Mouse (Mus musculus) testis, postnatal 10 days (tissue): ENCODE data around the gene Arhgap44.

Experiments
- DNase-seq: peaks from one replicate; pipeline ENCODE4 v3.0.0; 2021; ENCODE audit warnings: low spot score

Arhgap44 gene

GRCm38 (mm10) chr11:65137145-65137652, 25.6 kb downstream of the Arhgap44 start:
- DNase-seq = no peak

GRCm38 (mm10) chr11:65135251-65135739, 27.5 kb downstream of the Arhgap44 start:
- no peak for DNase-seq

- no peak for DNase-seq
Observed at GRCm38 (mm10) chr11:65133661-65134060, 29.1 kb downstream of the Arhgap44 start.

- DNase-seq = no peak
Observed at GRCm38 (mm10) chr11:65129110-65129509, 33.7 kb downstream of the Arhgap44 start.

- DNase-seq = no peak
Observed at GRCm38 (mm10) chr11:65128666-65129065, 34.1 kb downstream of the Arhgap44 start.

GRCm38 (mm10) chr11:65126566-65126965, 36.2 kb downstream of the Arhgap44 start:
- no peak for DNase-seq

- DNase-seq = no peak
Observed at GRCm38 (mm10) chr11:65124913-65125418, 37.8 kb downstream of the Arhgap44 start.

GRCm38 (mm10) chr11:65120276-65120675, 42.5 kb downstream of the Arhgap44 start:
- DNase-seq = no peak

- DNase-seq = no peak
Observed at GRCm38 (mm10) chr11:65115811-65116210, 47.0 kb downstream of the Arhgap44 start.

- DNase-seq = no peak
Observed at GRCm38 (mm10) chr11:65112086-65112485, 50.7 kb downstream of the Arhgap44 start.

GRCm38 (mm10) chr11:65111651-65112050, 51.1 kb downstream of the Arhgap44 start:
- no peak for DNase-seq

GRCm38 (mm10) chr11:65110058-65110457, 52.7 kb downstream of the Arhgap44 start:
- DNase-seq = no peak

GRCm38 (mm10) chr11:65107734-65108171, 55.0 kb downstream of the Arhgap44 start:
- DNase-seq = no peak

- no peak for DNase-seq
Observed at GRCm38 (mm10) chr11:65107151-65107550, 55.6 kb downstream of the Arhgap44 start.

GRCm38 (mm10) chr11:65104076-65104475, 58.7 kb downstream of the Arhgap44 start:
- no peak for DNase-seq

- no peak for DNase-seq
Observed at GRCm38 (mm10) chr11:65101206-65101605, 61.6 kb downstream of the Arhgap44 start.

- DNase-seq = no peak
Observed at GRCm38 (mm10) chr11:65100031-65100430, 62.7 kb downstream of the Arhgap44 start.

- no peak for DNase-seq
Observed at GRCm38 (mm10) chr11:65097526-65098070, 65.2 kb downstream of the Arhgap44 start.

GRCm38 (mm10) chr11:65096866-65097265, 65.9 kb downstream of the Arhgap44 start:
- no peak for DNase-seq

- DNase-seq = no peak
Observed at GRCm38 (mm10) chr11:65092851-65093250, 69.9 kb downstream of the Arhgap44 start.

GRCm38 (mm10) chr11:65090386-65090785, 72.4 kb downstream of the Arhgap44 start:
- DNase-seq = no peak

- DNase-seq = no peak
Observed at GRCm38 (mm10) chr11:65089982-65090381, 72.8 kb downstream of the Arhgap44 start.

- no peak for DNase-seq
Observed at GRCm38 (mm10) chr11:65089282-65089681, 73.5 kb downstream of the Arhgap44 start.
